Mouse (Mus musculus) testis, adult 2 months (tissue): ENCODE measurements around the gene Tvp23a. TPM values are rescaled to one million over a fixed set of nuclear protein-coding genes. Genes with fewer than 3 reads are reported as not detected.

Source experiments
- H3K27ac ChIP-seq: fragments of 200-500 bp; 2 replicates; pipeline ENCODE4 v1.5.1; 2012; ENCODE audit warnings: low read depth, low read length; ENCODE audit not compliant: control insufficient read depth, insufficient read depth
- H3K27me3 ChIP-seq: fragments of 200-500 bp; 2 replicates; pipeline ENCODE4 v1.6.1; 2012; ENCODE audit warnings: mild to moderate bottlenecking, low read length, moderate library complexity; ENCODE audit not compliant: control insufficient read depth, insufficient read depth
- H3K36me3 ChIP-seq: fragments of 200-500 bp; 2 replicates; pipeline ENCODE4 v1.6.1; 2012; ENCODE audit warnings: mild to moderate bottlenecking, low read length; ENCODE audit not compliant: control insufficient read depth, insufficient read depth
- H3K4me1 ChIP-seq: fragments of 200-500 bp; 2 replicates; pipeline ENCODE4 v1.6.1; 2012; ENCODE audit warnings: low read length; ENCODE audit not compliant: control insufficient read depth, insufficient read depth
- H3K4me3 ChIP-seq: fragments of 200-500 bp; 2 replicates; pipeline ENCODE4 v1.5.1; 2012; ENCODE audit warnings: low read depth, mild to moderate bottlenecking, low read length, moderate library complexity, mixed read lengths; ENCODE audit not compliant: control insufficient read depth
- CTCF ChIP-seq: fragments of 200-500 bp; IDR thresholded peaks from 2 replicates; pipeline ENCODE4 v1.5.1; 2012; ENCODE audit warnings: low read depth, mild to moderate bottlenecking, inconsistent platforms, low read length, moderate library complexity; ENCODE audit not compliant: control insufficient read depth, insufficient read depth, insufficient replicate concordance
- POLR2A ChIP-seq: fragments of 200-500 bp; IDR thresholded peaks from 2 replicates; pipeline ENCODE4 v1.6.1; 2012; ENCODE audit warnings: low read depth, mild to moderate bottlenecking, inconsistent platforms, low read length, moderate library complexity; ENCODE audit not compliant: control insufficient read depth
- polyA plus RNA-seq: library from polyadenylated mRNA; depleted of rRNA; stranded (reverse); fragments of >200 nt; gene quantifications from 2 replicates; pipeline ENCODE4 v1.2.3, GENCODE M21; 2012; rRNA removed

The Tvp23a gene
- polyA plus RNA-seq: 0.30 and 0.37 TPM in 2 replicates

- Histone ChIP-seq H3K4me3 (peak within 1 kb of the TSS; percentile 11), H3K27ac (no peak within 1 kb of the TSS), H3K27me3 (no peaks in the 10 kb centered on the region), H3K36me3 (no peaks in the 10 kb centered on the region), H3K4me1 (peaks cover 10% of the 10 kb centered on the region)
- peak; percentile 21; the same call in 1 of the 2 replicates for TF ChIP-seq POLR2A
- no peak for TF ChIP-seq CTCF
These were observed at the start of gene Tvp23a for GRCm38 (mm10) chr16:10447264-10447594. TSS of gene Tvp23a (minus strand) at chr16:10447362.

GRCm38 (mm10) chr16:10495824-10496298, 48.7 kb upstream of the Tvp23a start:
- Histone ChIP-seq H3K27me3 (no peaks in the 10 kb centered on the region), H3K4me3 (no peak overlapping the region), H3K27ac (no peak overlapping the region)

GRCm38 (mm10) chr16:10492587-10492986, 45.4 kb upstream of the Tvp23a start:
- Histone ChIP-seq H3K36me3 (no peaks in the 10 kb centered on the region), H3K27ac (no peak overlapping the region), H3K4me3 (no peak overlapping the region), H3K4me1 (peaks cover 4% of the 10 kb centered on the region; the same call in 1 of the 2 replicates), H3K27me3 (no peaks in the 10 kb centered on the region)
- TF ChIP-seq CTCF (no peak), POLR2A (no peak)

More at GRCm38 (mm10) chr16:10495824-10496298, 48.7 kb upstream of the Tvp23a start:
- no peaks in the 10 kb centered on the region for H3K4me1 ChIP-seq
- H3K36me3 ChIP-seq: no peaks in the 10 kb centered on the region
- TF ChIP-seq CTCF: no peak
- no peak for TF ChIP-seq POLR2A

- TF ChIP-seq POLR2A: no peak
- no peaks in the 10 kb centered on the region for H3K36me3 ChIP-seq
- H3K27ac ChIP-seq: no peak overlapping the region
- H3K4me1 ChIP-seq: peaks cover 4% of the 10 kb centered on the region; the same call in 1 of the 2 replicates
- H3K4me3 ChIP-seq: no peak overlapping the region
- no peaks in the 10 kb centered on the region for H3K27me3 ChIP-seq
These were observed 44.6 kb upstream of the Tvp23a start for GRCm38 (mm10) chr16:10491716-10492115.

GRCm38 (mm10) chr16:10490503-10491150, 43.5 kb upstream of the Tvp23a start:
- H3K4me1 ChIP-seq: peaks cover 4% of the 10 kb centered on the region; the same call in 1 of the 2 replicates
- TF ChIP-seq CTCF: no peak
- TF ChIP-seq POLR2A: no peak
- H3K27me3 ChIP-seq: no peaks in the 10 kb centered on the region
- H3K4me3 ChIP-seq: no peak overlapping the region; the same call in 1 of the 2 replicates
- H3K36me3 ChIP-seq: no peaks in the 10 kb centered on the region
- no peak overlapping the region for H3K27ac ChIP-seq

- Histone ChIP-seq H3K4me1 (peaks cover 4% of the 10 kb centered on the region; the same call in 1 of the 2 replicates), H3K4me3 (no peak overlapping the region), H3K36me3 (no peaks in the 10 kb centered on the region), H3K27ac (no peak overlapping the region), H3K27me3 (no peaks in the 10 kb centered on the region)
- TF ChIP-seq POLR2A: no peak
- TF ChIP-seq CTCF: no peak
These were observed 42.8 kb upstream of the Tvp23a start for GRCm38 (mm10) chr16:10489904-10490457.

- Histone ChIP-seq H3K27me3 (no peaks in the 10 kb centered on the region), H3K4me3 (no peak overlapping the region), H3K27ac (no peak overlapping the region), H3K36me3 (no peaks in the 10 kb centered on the region), H3K4me1 (peaks cover 4% of the 10 kb centered on the region; the same call in 1 of the 2 replicates)
- TF ChIP-seq POLR2A: no peak
- no peak for TF ChIP-seq CTCF
These were observed 42.3 kb upstream of the Tvp23a start for GRCm38 (mm10) chr16:10489483-10489882.
